Mouse (Mus musculus) G1E (cell line): ENCODE measurements around the gene Hoxb4. TPM values are rescaled to one million over a fixed set of nuclear protein-coding genes. Genes with fewer than 3 reads are reported as not detected.

ENCODE experiments used
- ATAC-seq: 2 replicates; pipeline ENCODE4 v1.8.0; 2016; ENCODE audit warnings: mild to moderate bottlenecking; ENCODE audit not compliant: insufficient number of reproducible peaks, poor library complexity, low FRiP score, severe bottlenecking; ENCODE audit errors: extremely low read depth
- DNase-seq: peaks from one replicate; pipeline ENCODE4 v3.0.0; 2012; ENCODE audit warnings: low spot score
- H3K27me3 ChIP-seq: 2 replicates; pipeline ENCODE4 v1.6.1; 2012; ENCODE audit warnings: mild to moderate bottlenecking, low read length, inconsistent platforms; ENCODE audit not compliant: insufficient read depth
- H3K36me3 ChIP-seq: replicated peaks from 2 replicates; pipeline ENCODE3; 2012; ENCODE audit warnings: mild to moderate bottlenecking, inconsistent platforms
- H3K4me1 ChIP-seq: 2 replicates; pipeline ENCODE4 v1.6.1; 2012; ENCODE audit warnings: low read depth, low read length, inconsistent platforms, mixed read lengths; ENCODE audit not compliant: insufficient read depth
- H3K4me3 ChIP-seq: 2 replicates; pipeline ENCODE4 v1.5.1; 2012; ENCODE audit warnings: low read depth, mild to moderate bottlenecking, inconsistent platforms, low read length, moderate library complexity, mixed read lengths
- H3K9me3 ChIP-seq: replicated peaks from 2 replicates; pipeline ENCODE4 v1.6.1; 2012; ENCODE audit warnings: inconsistent platforms
- CTCF ChIP-seq: IDR thresholded peaks from 2 replicates; pipeline ENCODE4 v1.5.1; 2012; ENCODE audit warnings: low read depth, low read length, inconsistent platforms, mixed read lengths
- GATA1 ChIP-seq: IDR thresholded peaks from 2 replicates; pipeline ENCODE4 v1.6.1; 2012; ENCODE audit warnings: borderline replicate concordance, low read length, inconsistent platforms, mixed read lengths
- GATA2 ChIP-seq: IDR thresholded peaks from 2 replicates; pipeline ENCODE4 v1.6.1; 2012; ENCODE audit warnings: low read depth, low read length, inconsistent platforms, borderline replicate concordance
- POLR2AphosphoS5 ChIP-seq: IDR thresholded peaks from 2 replicates; pipeline ENCODE4 v1.6.1; 2012; ENCODE audit warnings: low read depth, low read length, inconsistent platforms; ENCODE audit not compliant: insufficient replicate concordance
- TAL1 ChIP-seq: conservative IDR thresholded peaks from 2 replicates; pipeline ENCODE4 v1.6.1; 2012; ENCODE audit warnings: low read depth, low read length, inconsistent platforms, mixed read lengths
- polyA plus RNA-seq: library from polyadenylated mRNA; stranded (reverse); fragments of >175 nt; gene quantifications from 2 replicates; pipeline ENCODE4 v1.2.3, GENCODE M21; 2012
- total RNA-seq, 2 experiments: library from RNA; stranded (forward) in 1 of 2; stranded (reverse) in 1 of 2; fragments of 200-1000 nt in 1 of 2; fragments of >200 nt in 1 of 2; fragmentation: Nextera tagmentation in 1 of 2; gene quantifications; 2 replicates each; pipeline ENCODE4 v1.2.3; 2014 to 2017

Hoxb4 gene
- total and polyA plus RNA-seq, 3 experiments = 0.03 TPM; not detected in 2

- ATAC-seq (no peak), DNase-seq (no peak)
- peaks cover 30% of the 10 kb centered on the region for H3K27me3 ChIP-seq
- no peak overlapping the region for H3K4me3 ChIP-seq
- TF ChIP-seq POLR2AphosphoS5 = no peak
- TF ChIP-seq GATA1 = no peak
- TF ChIP-seq TAL1 = no peak
- no peak for TF ChIP-seq CTCF
- no peak for TF ChIP-seq GATA2
- no peaks in the 10 kb centered on the region for H3K4me1 ChIP-seq
- no peaks in the 10 kb centered on the region for H3K9me3 ChIP-seq
- no peaks in the 10 kb centered on the region for H3K36me3 ChIP-seq
Measured at GRCm38 (mm10) chr11:96342576-96342930, 24.5 kb downstream of the Hoxb4 start.

- DNase-seq (no peak), ATAC-seq (no peak)
- H3K4me3 ChIP-seq = no peak overlapping the region
- no peaks in the 10 kb centered on the region for H3K9me3 ChIP-seq
- no peak for TF ChIP-seq POLR2AphosphoS5
- TF ChIP-seq GATA1 = no peak
- TF ChIP-seq GATA2 = no peak
- TF ChIP-seq TAL1 = no peak
- no peak for TF ChIP-seq CTCF
- H3K36me3 ChIP-seq = no peaks in the 10 kb centered on the region
- peaks cover 34% of the 10 kb centered on the region for H3K27me3 ChIP-seq
- H3K4me1 ChIP-seq = no peaks in the 10 kb centered on the region
Measured at GRCm38 (mm10) chr11:96343206-96343745, 25.2 kb downstream of the Hoxb4 start.

- Histone ChIP-seq H3K27me3 (peaks cover 39% of the 10 kb centered on the region), H3K4me3 (no peak overlapping the region), H3K4me1 (no peaks in the 10 kb centered on the region), H3K9me3 (no peaks in the 10 kb centered on the region), H3K36me3 (no peaks in the 10 kb centered on the region)
- ATAC-seq (no peak), DNase-seq (no peak)
- TF ChIP-seq TAL1 (no peak), GATA1 (no peak), GATA2 (no peak), CTCF (no peak), POLR2AphosphoS5 (no peak)
Measured at GRCm38 (mm10) chr11:96344061-96344877, 26.2 kb downstream of the Hoxb4 start.

- no peaks in the 10 kb centered on the region for H3K9me3 ChIP-seq
- TF ChIP-seq CTCF = no peak
- TF ChIP-seq GATA2 = no peak
- TF ChIP-seq GATA1 = no peak
- no peak for TF ChIP-seq POLR2AphosphoS5
- no peak for TF ChIP-seq TAL1
- no peak for ATAC-seq
- no peaks in the 10 kb centered on the region for H3K4me1 ChIP-seq
- no peaks in the 10 kb centered on the region for H3K36me3 ChIP-seq
- no peak overlapping the region for H3K4me3 ChIP-seq
- no peak for DNase-seq
- peaks cover 42% of the 10 kb centered on the region for H3K27me3 ChIP-seq
Measured at GRCm38 (mm10) chr11:96344878-96345159, 26.8 kb downstream of the Hoxb4 start.

- TF ChIP-seq GATA2 (no peak), POLR2AphosphoS5 (no peak), CTCF (no peak), TAL1 (no peak)
- no peaks in the 10 kb centered on the region for H3K4me1 ChIP-seq
- H3K9me3 ChIP-seq = no peaks in the 10 kb centered on the region
- peaks cover 44% of the 10 kb centered on the region for H3K27me3 ChIP-seq
- DNase-seq (no peak), ATAC-seq (no peak)
- no peaks in the 10 kb centered on the region for H3K36me3 ChIP-seq
- H3K4me3 ChIP-seq = no peak overlapping the region
Measured at GRCm38 (mm10) chr11:96345220-96345892, 27.3 kb downstream of the Hoxb4 start.

GRCm38 (mm10) chr11:96345893-96346806, 28.1 kb downstream of the Hoxb4 start:
- H3K4me3 ChIP-seq = no peak overlapping the region
- H3K27me3 ChIP-seq = peaks cover 46% of the 10 kb centered on the region
- TF ChIP-seq GATA1 (no peak), CTCF (no peak), GATA2 (no peak), POLR2AphosphoS5 (no peak), TAL1 (no peak)
- ATAC-seq (no peak), DNase-seq (no peak)
- no peaks in the 10 kb centered on the region for H3K36me3 ChIP-seq
- H3K4me1 ChIP-seq = no peaks in the 10 kb centered on the region
- no peaks in the 10 kb centered on the region for H3K9me3 ChIP-seq
